ENCODE assay signal across 16 mouse cellular contexts in genomic region chr5:117268749-117269148, GRCm38 (mm10).
"Had no signal": no experiment of that assay in that cellular context is flagged by ENCODE, and none has a peak within 500 bp of the region (broad histone marks: within the 10 kb centered on the region; RNA-seq: fewer than 3 reads in every experiment).

No protein-coding gene starts in this region.

- H3K4me1 ChIP-seq: limb, embryonic 13.5 days; neural tube, embryonic 12.5 days; stomach, embryonic 15.5 days had no signal

- DNase-seq: kidney, postnatal 36 days; layer of hippocampus, adult 9-11 months; layer of hippocampus, postnatal 36 days; lung, adult 18-20 months; lung, postnatal 4 days; midbrain, embryonic 14.5 days; retina, postnatal 1 day; thymus, adult 2 months; thymus, postnatal 25 days had no signal

- H3K9ac ChIP-seq: limb, embryonic 13.5 days; liver, embryonic 14.5 days; neural tube, embryonic 12.5 days; stomach, embryonic 15.5 days had no signal

- H3K4me3 ChIP-seq: limb, embryonic 13.5 days; midbrain, embryonic 10.5 days; myocyte; neural tube, embryonic 12.5 days; stomach, embryonic 15.5 days had no signal

- H3K27ac ChIP-seq: kidney, postnatal 0 days; limb, embryonic 13.5 days; liver, embryonic 14.5 days; neural tube, embryonic 12.5 days; stomach, embryonic 15.5 days had no signal

- H3K27me3 ChIP-seq: limb, embryonic 13.5 days; neural tube, embryonic 12.5 days; stomach, embryonic 15.5 days had no signal

- H3K9me3 ChIP-seq: stomach, embryonic 15.5 days had no signal

- H3K4me2 ChIP-seq: limb, embryonic 13.5 days; neural tube, embryonic 12.5 days; stomach, embryonic 15.5 days had no signal
